Mouse (Mus musculus): ENCODE measurements at regions not wholly inside any gene's neighbourhood (a gene's known extent, or its start where the extent isn't known, plus 50 kb on each side); places are given as distances from the start of the nearest gene placed in this dataset.
"Not testable (repeated sequence)": the region's sequence is repeated elsewhere in the genome, so short reads cannot be mapped to it uniquely, and the experiment has no call there.

- not testable (repeated sequence) for H3K9ac ChIP-seq; H3K27ac ChIP-seq; H3K27me3 ChIP-seq; H3K36me3 ChIP-seq; H3K4me3 ChIP-seq; H3K9me3 ChIP-seq; H3K4me2 ChIP-seq; ATAC-seq (ENCODE audit: insufficient number of reproducible peaks, low FRiP score, low TSS enrichment, low read depth); H3K4me1 ChIP-seq
Observed at GRCm38 (mm10) chr11:7775361-7775760, 561.6 kb upstream of the Igfbp3 start.

GRCm38 (mm10) chr11:7765303-7765702 is 551.6 kb upstream of the Igfbp3 start:
- no peaks in the 10 kb centered on the region for H3K4me1 ChIP-seq
- no peaks in the 10 kb centered on the region for H3K9me3 ChIP-seq
- 88% methylated on average over 1 of the region's 1 CpGs for WGBS

GRCm38 (mm10) chr11:7758862-7759467 is 545.2 kb upstream of the Igfbp3 start:
- no peak for ATAC-seq (ENCODE audit: insufficient number of reproducible peaks, low FRiP score, low TSS enrichment, low read depth)
- no peak overlapping the region for H3K4me2 ChIP-seq

More at GRCm38 (mm10) chr11:7765303-7765702, 551.6 kb upstream of the Igfbp3 start:
- Histone ChIP-seq H3K36me3 (no peaks in the 10 kb centered on the region), H3K9ac (no peak overlapping the region), H3K4me3 (no peak overlapping the region), H3K4me2 (no peak overlapping the region), H3K27me3 (no peaks in the 10 kb centered on the region), H3K27ac (no peak overlapping the region)
- ATAC-seq (ENCODE audit: insufficient number of reproducible peaks, low FRiP score, low TSS enrichment, low read depth): no peak

More at GRCm38 (mm10) chr11:7758862-7759467, 545.2 kb upstream of the Igfbp3 start:
- no peaks in the 10 kb centered on the region for H3K4me1 ChIP-seq
- H3K9ac ChIP-seq: no peak overlapping the region
- H3K36me3 ChIP-seq: no peaks in the 10 kb centered on the region
- no peaks in the 10 kb centered on the region for H3K9me3 ChIP-seq
- no peak overlapping the region for H3K27ac ChIP-seq
- 65% methylated on average over 6 of the region's 6 CpGs for WGBS
- H3K27me3 ChIP-seq: no peaks in the 10 kb centered on the region
- no peak overlapping the region for H3K4me3 ChIP-seq
